Mouse (Mus musculus) liver, postnatal 0 days (tissue): ENCODE results near the gene Olfr1055.

ENCODE experiments used
- CTCF ChIP-seq: sonication (generic); IDR thresholded peaks from 2 replicates; pipeline ENCODE4 v1.5.1; 2016; ENCODE audit warnings: antibody characterized with exemption, low read depth
- EP300 ChIP-seq: IDR thresholded peaks from 2 replicates; pipeline ENCODE4 v1.6.1; 2016; ENCODE audit warnings: antibody characterized with exemption, low read depth, mild to moderate bottlenecking

- no peak for TF ChIP-seq CTCF
- TF ChIP-seq EP300 = no peak
Measured at GRCm38 (mm10) chr2:86350184-86350583, at the start of gene Olfr1055.
